Mouse (Mus musculus) cortical plate, adult 2 months (tissue): Measurements from ENCODE around the gene Mknk1. TPM values are rescaled to one million over a fixed set of nuclear protein-coding genes. Genes with fewer than 3 reads are reported as not detected.
A peak's percentile ranks its signal among the peaks of the same experiment; 100 is the strongest.

Source experiments
- H3K27ac ChIP-seq: fragments of 200-500 bp; 2 replicates; pipeline ENCODE4 v1.5.1; 2012; ENCODE audit warnings: low read length, control low read depth, inconsistent platforms; ENCODE audit not compliant: insufficient read depth
- H3K4me1 ChIP-seq: fragments of 200-500 bp; 2 replicates; pipeline ENCODE4 v1.6.1; 2011; ENCODE audit warnings: low read length; ENCODE audit not compliant: control insufficient read depth, insufficient read depth
- H3K4me3 ChIP-seq: fragments of 200-500 bp; 2 replicates; pipeline ENCODE4 v1.5.1; 2011; ENCODE audit warnings: mild to moderate bottlenecking, low read length, control low read depth; ENCODE audit not compliant: insufficient read depth
- CTCF ChIP-seq: fragments of 200-500 bp; IDR thresholded peaks from 2 replicates; pipeline ENCODE4 v1.5.1; 2011; ENCODE audit warnings: mild to moderate bottlenecking, control low read depth, low read length; ENCODE audit not compliant: insufficient read depth; ENCODE audit errors: extremely low read depth
- POLR2A ChIP-seq: fragments of 200-500 bp; IDR thresholded peaks from 2 replicates; pipeline ENCODE4 v1.6.1; 2011; ENCODE audit warnings: mild to moderate bottlenecking, low read length, control low read depth; ENCODE audit not compliant: insufficient read depth; ENCODE audit errors: extremely low read depth
- polyA plus RNA-seq: library from polyadenylated mRNA; depleted of rRNA; stranded (reverse); fragments of >200 nt; gene quantifications from 2 replicates; pipeline ENCODE4 v1.2.3, GENCODE M21; 2012; rRNA removed

Mknk1 gene
- polyA plus RNA-seq = 59.8 and 63.2 TPM in 2 replicates

DNA sequence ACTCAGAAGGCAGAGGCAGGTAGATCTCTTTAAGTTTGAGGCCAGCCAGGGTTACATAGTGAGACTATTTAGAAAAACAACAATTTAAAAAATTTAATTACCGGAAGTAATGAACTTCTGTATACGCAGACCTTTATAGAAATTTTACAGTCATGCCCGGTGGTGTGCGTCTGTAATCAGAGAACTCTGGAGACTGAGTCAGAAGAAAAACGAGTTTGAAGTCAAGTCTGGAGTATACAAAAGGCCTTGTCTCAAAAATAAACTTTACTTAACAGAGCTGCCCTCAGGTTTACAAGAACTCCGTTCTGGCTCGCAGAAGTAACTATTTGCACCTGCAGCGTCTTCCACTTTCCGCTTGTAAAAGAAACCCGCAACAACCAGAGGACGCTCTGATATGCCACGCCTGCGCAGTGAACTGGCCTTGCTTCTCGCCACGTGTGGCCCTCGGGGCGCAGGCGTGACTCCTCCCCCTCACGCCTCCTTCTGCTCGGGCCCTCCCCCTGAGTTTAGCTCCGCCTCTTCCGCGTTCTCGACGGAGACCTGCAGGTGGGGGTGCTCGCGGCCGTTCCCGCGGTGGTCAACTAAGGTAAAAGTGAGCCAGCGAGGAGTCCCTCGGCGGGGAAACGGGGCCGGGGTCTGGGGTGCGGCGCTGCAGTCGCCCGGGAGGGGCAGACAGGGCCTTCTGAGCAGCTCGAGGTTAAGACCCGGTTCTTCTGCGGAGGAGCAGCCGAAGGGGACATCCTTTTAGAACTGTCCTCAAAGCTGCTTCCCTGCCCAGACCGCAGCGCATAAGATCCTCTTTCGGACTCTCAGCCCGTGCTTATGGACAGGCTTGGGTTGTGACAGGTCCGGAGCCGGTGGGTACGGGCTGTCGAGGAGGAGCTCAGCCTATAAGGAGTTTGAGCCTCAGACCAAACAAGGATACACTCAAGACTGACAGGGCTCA, at the start of gene Mknk1:
TSS of gene Mknk1 (plus strand) at position 503 of the 946 bp plus-strand sequence.
- TF ChIP-seq CTCF (no peak), POLR2A (peak; percentile 70)
- Histone ChIP-seq H3K27ac (no peak within 1 kb of the TSS), H3K4me1 (no peaks in the 10 kb centered on the region), H3K4me3 (peak within 1 kb of the TSS; percentile 76)

DNA sequence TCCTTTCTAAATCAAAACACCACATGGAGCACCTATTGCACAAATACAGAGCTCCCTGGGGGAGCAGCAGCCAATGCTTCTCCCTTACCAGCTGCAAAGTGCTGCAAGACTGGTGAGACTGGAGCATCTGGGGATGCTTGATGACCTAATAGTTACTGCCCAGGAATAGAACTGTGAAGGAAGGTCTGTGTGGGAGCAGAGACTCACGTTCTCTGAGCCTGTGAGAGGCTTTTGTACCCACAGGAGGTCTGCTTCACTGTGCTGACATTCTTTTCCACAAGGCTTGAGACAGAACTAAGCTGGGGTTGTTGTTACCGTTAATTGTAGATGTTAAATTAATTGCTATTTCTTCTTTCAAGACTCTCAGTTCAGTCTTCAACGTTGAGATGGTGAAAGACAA, 48.1 kb upstream of the Mknk1 start:
- H3K4me3 ChIP-seq = no peak overlapping the region
- no peak overlapping the region for H3K27ac ChIP-seq
- peaks cover 1% of the 10 kb centered on the region for H3K4me1 ChIP-seq
- TF ChIP-seq POLR2A (no peak), CTCF (no peak)

DNA sequence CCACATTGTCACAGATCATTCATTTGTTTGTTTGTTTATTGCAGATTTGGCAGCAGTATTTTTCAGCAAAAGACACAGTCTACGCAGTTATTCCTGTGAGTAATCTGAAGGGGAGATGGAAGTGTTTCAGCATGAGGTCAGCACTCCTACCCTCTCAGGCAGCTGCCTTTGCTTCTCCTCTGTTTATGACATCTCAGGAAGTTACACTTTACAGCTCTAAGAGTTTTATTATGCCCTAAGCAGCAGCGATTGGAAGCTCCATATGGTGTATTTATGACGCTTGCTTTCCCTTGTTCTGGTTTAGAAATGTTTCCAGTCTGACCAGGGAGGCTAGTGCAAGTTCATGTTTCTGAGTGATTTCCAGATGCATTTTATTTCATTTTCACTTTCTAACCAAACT, 43.6 kb upstream of the Mknk1 start:
- H3K27ac ChIP-seq = no peak overlapping the region
- H3K4me3 ChIP-seq = no peak overlapping the region
- TF ChIP-seq POLR2A (no peak), CTCF (no peak)
- peaks cover 1% of the 10 kb centered on the region for H3K4me1 ChIP-seq

DNA sequence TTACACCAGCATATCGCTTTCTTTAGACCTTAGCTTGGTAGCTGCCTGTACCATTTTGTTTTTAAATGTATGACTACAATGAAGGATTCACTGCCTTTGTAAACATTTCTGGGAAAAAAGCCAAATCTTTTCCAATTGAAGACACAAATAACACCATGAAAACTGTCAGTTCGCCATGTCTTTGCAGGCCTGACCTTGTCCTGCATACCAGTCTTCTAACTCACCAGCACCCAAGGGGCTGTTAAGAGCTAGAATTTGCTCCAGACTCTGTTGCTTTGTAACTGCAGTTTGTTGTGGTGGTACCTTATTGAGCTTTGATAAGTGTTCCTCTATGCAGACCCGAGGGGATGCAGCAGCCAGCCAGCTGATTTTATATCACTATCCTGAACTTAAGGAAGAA, 39.0 kb upstream of the Mknk1 start:
- Histone ChIP-seq H3K4me3 (no peak overlapping the region), H3K4me1 (no peaks in the 10 kb centered on the region), H3K27ac (no peak overlapping the region)
- no peak for TF ChIP-seq CTCF
- TF ChIP-seq POLR2A = no peak

DNA sequence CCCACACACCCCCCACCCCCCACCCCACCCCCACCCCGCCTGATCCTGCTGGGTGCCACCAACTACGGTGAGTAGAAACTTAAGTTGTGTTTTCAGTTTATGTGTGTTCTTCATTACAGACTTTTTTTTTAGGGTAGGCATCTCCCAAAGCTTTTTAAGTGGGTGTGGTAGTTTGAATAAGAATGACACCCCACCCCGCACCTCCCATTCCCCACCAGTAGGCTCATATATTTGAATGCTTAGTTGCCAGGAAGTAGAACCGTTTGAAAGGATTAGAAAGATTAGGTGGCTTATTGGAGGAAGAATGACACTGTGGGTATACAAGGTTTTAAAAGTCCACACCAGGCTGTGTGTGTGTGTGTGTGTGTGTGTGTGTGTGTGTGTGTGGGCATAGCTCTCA, 26.7 kb upstream of the Mknk1 start:
- H3K4me1 ChIP-seq = no peaks in the 10 kb centered on the region
- H3K27ac ChIP-seq = no peak overlapping the region
- TF ChIP-seq CTCF (no peak), POLR2A (no peak)
- H3K4me3 ChIP-seq = no peak overlapping the region

DNA sequence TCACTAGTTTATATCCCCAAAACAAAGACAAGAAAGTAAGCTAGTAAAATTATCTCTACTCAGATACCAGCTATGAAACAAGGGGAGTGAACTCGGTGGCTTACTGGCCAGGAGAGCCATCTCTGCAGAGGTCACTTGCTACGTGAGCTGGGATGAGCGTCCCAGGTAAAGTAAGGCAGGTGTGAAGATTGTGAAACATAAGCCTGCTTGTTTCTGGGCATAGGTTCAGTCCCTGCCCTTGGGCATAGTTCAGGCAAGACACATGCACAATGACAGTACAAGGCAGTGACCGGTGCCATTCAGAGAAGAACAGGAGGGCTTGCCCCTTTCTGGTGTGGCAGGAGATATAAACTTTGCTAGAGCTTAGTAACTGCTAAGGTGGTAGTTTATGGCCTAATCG, 23.4 kb upstream of the Mknk1 start:
- H3K4me3 ChIP-seq = no peak overlapping the region

DNA sequence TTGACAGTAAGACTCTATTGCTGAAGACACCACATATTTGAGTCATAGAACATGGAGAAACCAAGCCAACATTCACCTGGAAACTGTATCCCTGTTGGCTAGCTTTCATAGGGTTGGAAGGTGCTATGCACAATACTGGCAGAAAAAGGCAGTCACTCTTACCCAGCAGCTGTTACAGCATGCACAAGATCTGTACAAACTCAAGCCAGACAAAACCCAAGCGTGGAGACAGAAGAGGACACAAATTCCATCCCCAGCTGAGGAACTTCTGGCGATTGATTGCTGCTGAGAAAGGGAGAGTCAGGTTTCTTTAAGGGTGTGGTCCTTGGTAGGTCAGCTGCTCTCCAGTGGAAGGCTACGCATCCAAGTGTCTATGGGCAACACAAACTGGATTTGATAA, 18.8 kb upstream of the Mknk1 start:
- no peak overlapping the region for H3K4me3 ChIP-seq
- no peak overlapping the region for H3K27ac ChIP-seq
- TF ChIP-seq CTCF = no peak
- TF ChIP-seq POLR2A = no peak
- no peaks in the 10 kb centered on the region for H3K4me1 ChIP-seq

More for the DNA sequence above, 23.4 kb upstream of the Mknk1 start:
- no peak for TF ChIP-seq CTCF
- Histone ChIP-seq H3K4me1 (no peaks in the 10 kb centered on the region), H3K27ac (no peak overlapping the region)

DNA sequence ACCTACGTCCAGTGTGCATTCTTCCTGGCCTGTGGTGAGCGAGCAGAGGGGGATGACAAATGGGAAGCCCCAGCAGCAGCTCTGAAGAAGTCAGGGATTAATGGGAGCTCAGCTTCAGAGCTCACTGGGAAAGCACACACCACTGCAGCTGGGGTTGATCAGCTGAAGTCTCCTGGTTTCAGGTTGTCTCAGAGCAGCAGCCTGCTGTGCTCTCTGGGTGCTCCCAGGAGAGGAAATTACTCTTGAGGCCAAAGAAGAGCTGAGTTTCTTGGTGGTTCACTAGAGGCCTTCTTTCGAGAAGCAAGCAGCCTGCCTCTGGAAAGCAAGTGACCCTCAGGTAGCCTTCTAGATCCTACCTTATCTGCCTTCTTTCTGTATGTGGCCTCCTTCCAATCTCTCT, 18.1 kb upstream of the Mknk1 start:
- TF ChIP-seq POLR2A = no peak
- no peak for TF ChIP-seq CTCF
- Histone ChIP-seq H3K4me3 (no peak overlapping the region), H3K4me1 (no peaks in the 10 kb centered on the region), H3K27ac (no peak overlapping the region)

DNA sequence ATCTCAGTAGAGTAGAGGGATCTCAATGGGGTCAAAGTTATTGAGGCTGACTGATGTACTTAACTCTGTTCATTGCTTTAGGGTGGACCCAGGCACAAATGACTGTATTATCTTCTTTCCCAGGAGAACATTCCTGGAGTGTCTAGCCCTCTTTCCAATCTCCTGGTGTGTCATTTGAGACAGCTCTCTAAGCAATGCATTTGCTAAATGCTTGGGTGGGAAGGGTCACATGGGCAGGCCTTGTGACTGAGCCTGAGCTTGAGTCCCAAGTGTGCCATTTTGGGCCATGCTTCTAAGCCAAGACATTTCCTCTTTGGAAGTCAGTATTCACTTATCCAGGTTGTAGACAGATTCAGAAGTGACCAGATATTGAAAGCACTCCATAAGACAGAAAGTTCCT, 17.6 kb upstream of the Mknk1 start:
- Histone ChIP-seq H3K4me3 (no peak overlapping the region), H3K27ac (no peak overlapping the region), H3K4me1 (no peaks in the 10 kb centered on the region)
- TF ChIP-seq CTCF = no peak
- TF ChIP-seq POLR2A = no peak

DNA sequence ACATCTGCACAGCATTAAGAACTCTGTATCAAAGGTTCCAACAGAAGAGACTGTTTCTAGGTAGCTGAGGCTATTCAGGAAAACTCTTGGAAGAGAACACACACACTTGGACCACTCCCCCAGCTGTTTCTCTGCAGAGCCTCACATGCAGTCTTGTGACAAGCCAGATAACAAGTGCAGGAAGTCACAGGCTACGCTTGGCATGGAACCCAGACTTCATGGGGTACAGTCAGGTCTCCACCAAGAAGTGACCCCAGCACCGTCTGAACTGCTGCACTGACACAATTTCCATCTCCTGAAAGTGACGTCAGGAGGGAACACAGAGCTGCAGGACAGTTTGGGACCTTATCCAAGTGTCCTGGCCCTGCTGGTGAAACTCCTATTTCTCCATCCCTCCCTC, 17.1 kb upstream of the Mknk1 start:
- no peak overlapping the region for H3K27ac ChIP-seq
- H3K4me3 ChIP-seq = no peak overlapping the region
- H3K4me1 ChIP-seq = no peaks in the 10 kb centered on the region
- TF ChIP-seq CTCF (no peak), POLR2A (no peak)
